23 mouse cellular contexts compared by ENCODE assay signal in genomic region chr1:87360276-87360675, GRCm38 (mm10).
"Had no signal": no experiment of that assay in that cellular context is flagged by ENCODE, and none has a peak within 500 bp of the region (broad histone marks: within the 10 kb centered on the region; RNA-seq: fewer than 3 reads in every experiment).

No protein-coding gene starts in this region.

- DNase-seq: forebrain, postnatal 0 days; gastrocnemius, adult 2 months; gastrocnemius, postnatal 10 days; gastrocnemius, postnatal 25 days; heart, adult 18-20 months; heart, postnatal 10 days; heart, postnatal 4 days; kidney, adult 18-20 months; layer of hippocampus, adult 9-11 months; layer of hippocampus, postnatal 36 days; left cerebral cortex, postnatal 4 days; liver, embryonic 13.5 days; lung, adult 18-20 months had no signal

- H3K4me2 ChIP-seq: heart, embryonic 12.5 days; hindbrain, embryonic 12.5 days; hindbrain, embryonic 15.5 days; limb, embryonic 13.5 days; limb, embryonic 15.5 days; liver, embryonic 13.5 days; liver, embryonic 15.5 days had no signal

- H3K27ac ChIP-seq: gastrocnemius, adult 2 months; heart, embryonic 10.5 days; hindbrain, embryonic 10.5 days; hindbrain, embryonic 12.5 days; hindbrain, embryonic 15.5 days; hindbrain, postnatal 0 days; limb, embryonic 13.5 days; limb, embryonic 15.5 days; liver, embryonic 13.5 days; liver, embryonic 15.5 days had no signal

- H3K27me3 ChIP-seq: heart, embryonic 12.5 days; hindbrain, embryonic 12.5 days; hindbrain, embryonic 15.5 days; limb, embryonic 13.5 days; limb, embryonic 15.5 days; liver, embryonic 13.5 days; liver, embryonic 15.5 days had no signal

- H3K9ac ChIP-seq: forebrain, postnatal 0 days; heart, embryonic 12.5 days; hindbrain, embryonic 12.5 days; hindbrain, embryonic 15.5 days; limb, embryonic 13.5 days; limb, embryonic 15.5 days; liver, embryonic 13.5 days; liver, embryonic 15.5 days had no signal

- H3K4me3 ChIP-seq: gastrocnemius, adult 2 months; heart, embryonic 10.5 days; heart, embryonic 12.5 days; hindbrain, embryonic 10.5 days; hindbrain, embryonic 12.5 days; hindbrain, embryonic 15.5 days; limb, embryonic 13.5 days; limb, embryonic 15.5 days; liver, embryonic 13.5 days; liver, embryonic 15.5 days had no signal

- ATAC-seq: forebrain, postnatal 0 days; hindbrain, postnatal 0 days; intestine, embryonic 16.5 days had no signal

- H3K4me1 ChIP-seq: heart, embryonic 10.5 days; heart, embryonic 12.5 days; hindbrain, embryonic 10.5 days; hindbrain, embryonic 12.5 days; hindbrain, embryonic 15.5 days; limb, embryonic 13.5 days; limb, embryonic 15.5 days; liver, embryonic 13.5 days; liver, embryonic 15.5 days had no signal

- H3K9me3 ChIP-seq: heart, embryonic 10.5 days; heart, embryonic 12.5 days; hindbrain, embryonic 10.5 days; hindbrain, embryonic 12.5 days; hindbrain, embryonic 15.5 days; limb, embryonic 13.5 days; limb, embryonic 15.5 days; liver, embryonic 13.5 days; liver, embryonic 15.5 days had no signal
